1 mouse cellular context compared by ENCODE assay signal in genomic region chr10:75940520-75940919, GRCm38 (mm10).
TF ChIP-seq lines count a peak whose summit lies in the region.

TSS of gene Gm867 (minus strand) at chr10:75940672.

TF ChIP-seq in MEL, 35 proteins besides CTCF, POLR2A, EP300 and RAD21 (continued from another document):
- TF ChIP-seq HCFC1 (IDR thresholded peaks at IDR 0.05; ENCODE audit: low read depth, low read length) (no peak), TBP (IDR thresholded peaks at IDR 0.05; ENCODE audit: low read depth, low read length) (no peak), MAFK (IDR thresholded peaks at IDR 0.05; ENCODE audit: borderline replicate concordance, low read depth, low read length) (no peak)
